Mouse (Mus musculus) kidney, adult 8-10 months (tissue): ENCODE data around the gene Cyb5r3.
"Not testable (repeated sequence)": the region's sequence is repeated elsewhere in the genome, so short reads cannot be mapped to it uniquely, and the experiment has no call there.

Source experiments
- DNase-seq, 2 experiments: peaks; one replicate each; pipeline ENCODE4 v3.0.0; 2022

Gene Cyb5r3

GRCm38 (mm10) chr15:83150073-83150442 is 22.3 kb downstream of the Cyb5r3 start:
- DNase-seq: no peak

- peak; percentile 98 to 99 for DNase-seq
Measured at GRCm38 (mm10) chr15:83149196-83150072, 23.0 kb downstream of the Cyb5r3 start, which contains the start of gene Poldip3. Gene Poldip3, minus strand, starts transcription at chr15:83149384.

- DNase-seq: no peak
Measured at GRCm38 (mm10) chr15:83148801-83149195, 23.6 kb downstream of the Cyb5r3 start.

- no peak for DNase-seq
Measured at GRCm38 (mm10) chr15:83148395-83148794, 24.0 kb downstream of the Cyb5r3 start.

GRCm38 (mm10) chr15:83145541-83145940 is 26.9 kb downstream of the Cyb5r3 start:
- DNase-seq: no peak

- DNase-seq: no peak
Measured at GRCm38 (mm10) chr15:83142861-83143260, 29.5 kb downstream of the Cyb5r3 start.

GRCm38 (mm10) chr15:83135654-83136053 is 36.7 kb downstream of the Cyb5r3 start:
- DNase-seq: no peak

- no peak for DNase-seq
Measured at GRCm38 (mm10) chr15:83134671-83135070, 37.7 kb downstream of the Cyb5r3 start.

- no peak for DNase-seq
Measured at GRCm38 (mm10) chr15:83129530-83130231, 42.7 kb downstream of the Cyb5r3 start.

- not testable (repeated sequence) for DNase-seq
Measured at GRCm38 (mm10) chr15:83127037-83127436, 45.4 kb downstream of the Cyb5r3 start.

- DNase-seq: no peak
Measured at GRCm38 (mm10) chr15:83126582-83126981, 45.8 kb downstream of the Cyb5r3 start.

- DNase-seq: no peak
Measured at GRCm38 (mm10) chr15:83124625-83125024, 47.8 kb downstream of the Cyb5r3 start.

GRCm38 (mm10) chr15:83122566-83123145 is 49.7 kb downstream of the Cyb5r3 start, which contains the start of gene Rrp7a:
Gene Rrp7a, minus strand, starts transcription at chr15:83122801.
- DNase-seq: peak; percentile 91 to 95

GRCm38 (mm10) chr15:83121709-83122565 is 50.5 kb downstream of the Cyb5r3 start:
- no peak for DNase-seq

GRCm38 (mm10) chr15:83118360-83118759 is 54.0 kb downstream of the Cyb5r3 start:
- DNase-seq: peak; percentile 47 to 55

GRCm38 (mm10) chr15:83115071-83115470 is 57.3 kb downstream of the Cyb5r3 start:
- DNase-seq: no peak

GRCm38 (mm10) chr15:83114106-83114505 is 58.3 kb downstream of the Cyb5r3 start:
- peak; percentile 40 to 60 for DNase-seq

GRCm38 (mm10) chr15:83112898-83113297 is 59.5 kb downstream of the Cyb5r3 start:
- peak; percentile 48 to 68 for DNase-seq

GRCm38 (mm10) chr15:83111874-83112273 is 60.5 kb downstream of the Cyb5r3 start:
- no peak for DNase-seq

- DNase-seq: no peak
Measured at GRCm38 (mm10) chr15:83111290-83111689, 61.1 kb downstream of the Cyb5r3 start.

- no peak for DNase-seq
Measured at GRCm38 (mm10) chr15:83107814-83108213, 64.6 kb downstream of the Cyb5r3 start.

- no peak for DNase-seq
Measured at GRCm38 (mm10) chr15:83106426-83106825, 66.0 kb downstream of the Cyb5r3 start.
